Mouse (Mus musculus) B cell, adult 2 months (primary cell): ENCODE results near the gene Gpank1.

ENCODE experiments used
- DNase-seq, 2 experiments: peaks; one replicate each; pipeline ENCODE4 v3.0.0; 2022

Gene Gpank1

GRCm38 (mm10) chr17:35162730-35163129 is 41.5 kb downstream of the Gpank1 start:
- no peak for DNase-seq

- no peak for DNase-seq
Observed at GRCm38 (mm10) chr17:35163326-35164081, 42.2 kb downstream of the Gpank1 start.

- DNase-seq, result no peak
Observed at GRCm38 (mm10) chr17:35164218-35164567, 42.9 kb downstream of the Gpank1 start.

GRCm38 (mm10) chr17:35164568-35165450 is 43.6 kb downstream of the Gpank1 start, which contains the start of gene Prrc2a:
Gene Prrc2a, minus strand, starts transcription at chr17:35164897.
- peak; percentile 97 for DNase-seq

- no peak for DNase-seq
Observed at GRCm38 (mm10) chr17:35165451-35166155, 44.3 kb downstream of the Gpank1 start.

- DNase-seq, result peak; percentile 80 to 82
Observed at GRCm38 (mm10) chr17:35166352-35167035, 45.2 kb downstream of the Gpank1 start.

- DNase-seq, result no peak
Observed at GRCm38 (mm10) chr17:35167794-35168193, 46.5 kb downstream of the Gpank1 start.

GRCm38 (mm10) chr17:35168541-35169207 is 47.4 kb downstream of the Gpank1 start:
- DNase-seq, result peak; percentile 53 to 54

- peak; percentile 50 to 51 for DNase-seq
Observed at GRCm38 (mm10) chr17:35172445-35173234, 51.4 kb downstream of the Gpank1 start.

- DNase-seq, result peak; percentile 61 to 62
Observed at GRCm38 (mm10) chr17:35173329-35173728, 52.1 kb downstream of the Gpank1 start.
